Mouse (Mus musculus): Measurements from ENCODE around the gene Flt1. TPM values are rescaled to one million over a fixed set of nuclear protein-coding genes. Genes with fewer than 3 reads are reported as not detected.
A peak's percentile ranks its signal among the peaks of the same experiment; 100 is the strongest.

Flt1 gene
- polyA plus RNA-seq, 1 experiment from 2014 or later = 22.9 TPM

- peak; percentile 20; the same call in 1 of the 2 replicates for TF ChIP-seq CTCF (IDR thresholded peaks at IDR 0.05; ENCODE audit: low read depth)
- peak; percentile 12 for DNase-seq
- ATAC-seq (ENCODE audit: insufficient read depth) = peak; percentile 44; the same call in 1 of the 2 replicates
- no peak overlapping the region for H3K9ac ChIP-seq
- no peaks in the 10 kb centered on the region for H3K27me3 ChIP-seq (ENCODE audit: insufficient read depth, low read length)
- H3K27ac ChIP-seq (ENCODE audit: low read depth) = no peak overlapping the region
- H3K4me2 ChIP-seq = no peak overlapping the region
- no peaks in the 10 kb centered on the region for H3K4me1 ChIP-seq (ENCODE audit: insufficient read depth)
- H3K9me3 ChIP-seq (ENCODE audit: low read depth, low read length) = no peaks in the 10 kb centered on the region
- H3K36me3 ChIP-seq (ENCODE audit: insufficient read depth) = peaks cover 43% of the 10 kb centered on the region
- H3K4me3 ChIP-seq (ENCODE audit: low read depth, low read length) = no peak overlapping the region
- 74% methylated on average over 13 of the region's 13 CpGs for WGBS
Observed at GRCm38 (mm10) chr5:147551879-147552627, 173.8 kb downstream of the Flt1 start.

GRCm38 (mm10) chr5:147549016-147549755 lies 176.6 kb downstream of the Flt1 start:
- DNase-seq = no peak
- Histone ChIP-seq H3K4me3 (ENCODE audit: low read depth, low read length) (no peak overlapping the region), H3K4me2 (no peak overlapping the region), H3K27me3 (ENCODE audit: insufficient read depth, low read length) (no peaks in the 10 kb centered on the region), H3K9me3 (ENCODE audit: low read depth, low read length) (no peaks in the 10 kb centered on the region), H3K4me1 (ENCODE audit: insufficient read depth) (no peaks in the 10 kb centered on the region), H3K9ac (no peak overlapping the region), H3K36me3 (ENCODE audit: insufficient read depth) (peaks cover 67% of the 10 kb centered on the region), H3K27ac (ENCODE audit: low read depth) (no peak overlapping the region)
- no peak for TF ChIP-seq CTCF (IDR thresholded peaks at IDR 0.05; ENCODE audit: low read depth)
- WGBS = 84% methylated on average over 12 of the region's 12 CpGs
- no peak for ATAC-seq (ENCODE audit: insufficient read depth)

GRCm38 (mm10) chr5:147545731-147546241 lies 180.0 kb downstream of the Flt1 start:
- DNase-seq (peak; percentile 57), ATAC-seq (ENCODE audit: insufficient read depth) (0 out of 2 replicates have a peak, but pooled peaks have one; percentile 35)
- Histone ChIP-seq H3K9ac (no peak overlapping the region), H3K9me3 (ENCODE audit: low read depth, low read length) (no peaks in the 10 kb centered on the region), H3K4me1 (ENCODE audit: insufficient read depth) (no peaks in the 10 kb centered on the region), H3K4me3 (ENCODE audit: low read depth, low read length) (no peak overlapping the region), H3K36me3 (ENCODE audit: insufficient read depth) (peaks cover 81% of the 10 kb centered on the region), H3K4me2 (no peak overlapping the region), H3K27me3 (ENCODE audit: insufficient read depth, low read length) (no peaks in the 10 kb centered on the region), H3K27ac (ENCODE audit: low read depth) (no peak overlapping the region)
- TF ChIP-seq CTCF (IDR thresholded peaks at IDR 0.05; ENCODE audit: low read depth) = peak; percentile 69
- WGBS = 57% methylated on average over 11 of the region's 11 CpGs

- H3K9ac ChIP-seq = no peak overlapping the region
- 77% methylated on average over 6 of the region's 6 CpGs for WGBS
- no peak overlapping the region for H3K27ac ChIP-seq (ENCODE audit: low read depth)
- H3K4me2 ChIP-seq = no peak overlapping the region
- peaks cover 85% of the 10 kb centered on the region for H3K36me3 ChIP-seq (ENCODE audit: insufficient read depth)
- DNase-seq = no peak
- no peak overlapping the region for H3K4me3 ChIP-seq (ENCODE audit: low read depth, low read length)
- ATAC-seq (ENCODE audit: insufficient read depth) = no peak
- H3K4me1 ChIP-seq (ENCODE audit: insufficient read depth) = no peaks in the 10 kb centered on the region
- no peak for TF ChIP-seq CTCF (IDR thresholded peaks at IDR 0.05; ENCODE audit: low read depth)
- no peaks in the 10 kb centered on the region for H3K9me3 ChIP-seq (ENCODE audit: low read depth, low read length)
- H3K27me3 ChIP-seq (ENCODE audit: insufficient read depth, low read length) = no peaks in the 10 kb centered on the region
Observed at GRCm38 (mm10) chr5:147542291-147542690, 183.5 kb downstream of the Flt1 start.

GRCm38 (mm10) chr5:147539815-147540214 lies 186.0 kb downstream of the Flt1 start:
- ATAC-seq (ENCODE audit: insufficient read depth) (no peak), DNase-seq (no peak)
- Histone ChIP-seq H3K4me2 (no peak overlapping the region), H3K27me3 (ENCODE audit: insufficient read depth, low read length) (no peaks in the 10 kb centered on the region), H3K36me3 (ENCODE audit: insufficient read depth) (peaks cover 79% of the 10 kb centered on the region), H3K4me3 (ENCODE audit: low read depth, low read length) (no peak overlapping the region), H3K27ac (ENCODE audit: low read depth) (no peak overlapping the region), H3K4me1 (ENCODE audit: insufficient read depth) (no peaks in the 10 kb centered on the region), H3K9me3 (ENCODE audit: low read depth, low read length) (no peaks in the 10 kb centered on the region), H3K9ac (no peak overlapping the region)
- WGBS = 82% methylated on average over 4 of the region's 4 CpGs
- TF ChIP-seq CTCF (IDR thresholded peaks at IDR 0.05; ENCODE audit: low read depth) = no peak

- Histone ChIP-seq H3K9me3 (ENCODE audit: low read depth, low read length) (no peaks in the 10 kb centered on the region), H3K27ac (ENCODE audit: low read depth) (no peak overlapping the region), H3K27me3 (ENCODE audit: insufficient read depth, low read length) (no peaks in the 10 kb centered on the region), H3K4me1 (ENCODE audit: insufficient read depth) (no peaks in the 10 kb centered on the region), H3K4me3 (ENCODE audit: low read depth, low read length) (no peak overlapping the region), H3K4me2 (no peak overlapping the region), H3K36me3 (ENCODE audit: insufficient read depth) (peaks cover 78% of the 10 kb centered on the region), H3K9ac (no peak overlapping the region)
- TF ChIP-seq CTCF (IDR thresholded peaks at IDR 0.05; ENCODE audit: low read depth) = no peak
- ATAC-seq (ENCODE audit: insufficient read depth) = no peak
- 93% methylated on average over 4 of the region's 4 CpGs for WGBS
- DNase-seq = no peak
Observed at GRCm38 (mm10) chr5:147539409-147539808, 186.4 kb downstream of the Flt1 start.

- 86% methylated on average over 6 of the region's 6 CpGs for WGBS
- DNase-seq (no peak), ATAC-seq (ENCODE audit: insufficient read depth) (no peak)
- Histone ChIP-seq H3K9ac (no peak overlapping the region), H3K27ac (ENCODE audit: low read depth) (no peak overlapping the region), H3K4me1 (ENCODE audit: insufficient read depth) (no peaks in the 10 kb centered on the region), H3K4me2 (no peak overlapping the region), H3K27me3 (ENCODE audit: insufficient read depth, low read length) (no peaks in the 10 kb centered on the region), H3K36me3 (ENCODE audit: insufficient read depth) (peaks cover 54% of the 10 kb centered on the region), H3K4me3 (ENCODE audit: low read depth, low read length) (no peak overlapping the region), H3K9me3 (ENCODE audit: low read depth, low read length) (no peaks in the 10 kb centered on the region)
- no peak for TF ChIP-seq CTCF (IDR thresholded peaks at IDR 0.05; ENCODE audit: low read depth)
Observed at GRCm38 (mm10) chr5:147532031-147532430, 193.8 kb downstream of the Flt1 start.
